Mouse (Mus musculus) B cell, adult 62 days (primary cell): Measurements from ENCODE around the gene Zfp882. TPM values are rescaled to one million over a fixed set of nuclear protein-coding genes. Genes with fewer than 3 reads are reported as not detected.

Experiments used
- total RNA-seq: library from RNA; stranded (reverse); gene quantifications from 4 replicates; pipeline ENCODE4 v1.2.4, GENCODE M21; 2023

Gene Zfp882
- total RNA-seq, result 7.6 to 11.5 TPM (median 10.1 TPM) in 4 replicates

GRCm38 (mm10) chr8:71908309-71909261 lies at the start of gene Zfp882, which contains the start of gene Zfp617:
TSS of gene Zfp882 (plus strand) at chr8:71908608.
TSS of gene Zfp617 (plus strand) at chr8:71908635.

GRCm38 (mm10) chr8:71881618-71882274 lies 26.7 kb upstream of the Zfp882 start, which contains the start of gene Zfp709:
TSS of gene Zfp709 (plus strand) at chr8:71882019.

GRCm38 (mm10) chr8:71950482-71951221 lies 42.2 kb downstream of the Zfp882 start, which contains the start of gene Zfp961:
TSS of gene Zfp961 (plus strand) at chr8:71951038.

Other genes with a start within 250 kb of the Zfp882 start
- gene Unc13a, start 236.9 kb upstream of the Zfp882 start, total RNA-seq, result 0.09 to 0.33 TPM (median 0.21 TPM) in 3 of 4 replicates, not detected in the other
- 76.1 to 85.3 TPM (median 78.2 TPM) in 4 replicates for gene Jak3, start 232.3 kb upstream of the Zfp882 start, total RNA-seq
- gene Insl3, start 219.4 kb upstream of the Zfp882 start, total RNA-seq, result 33.1 to 39.9 TPM (median 34.5 TPM) in 4 replicates
- 0.30 to 0.75 TPM (median 0.51 TPM) in 4 replicates for gene B3gnt3, start 206.8 kb upstream of the Zfp882 start, total RNA-seq
- 170 to 194 TPM (median 172 TPM) in 4 replicates for gene Fcho1, start 182.9 kb upstream of the Zfp882 start, total RNA-seq
- 9.1 to 12.8 TPM (median 10.5 TPM) in 4 replicates for gene Zfp709, start 26.6 kb upstream of the Zfp882 start, total RNA-seq
- gene Zfp617, start within 50 bp of the Zfp882 start, total RNA-seq, result 7.3 to 13.1 TPM (median 9.7 TPM) in 4 replicates
- gene Zfp961, start 42.4 kb downstream of the Zfp882 start, total RNA-seq, result 19.1 to 30.5 TPM (median 22.9 TPM) in 4 replicates
- gene Cyp4f18, start 101.0 kb downstream of the Zfp882 start, total RNA-seq, result 168 to 193 TPM (median 171 TPM) in 4 replicates
- gene Olfr372, start 132.6 kb downstream of the Zfp882 start, total RNA-seq, result not detected in 4 replicates
- 0.14 TPM in 1 of 4 replicates, not detected in the others for gene Olfr373, start 174.6 kb downstream of the Zfp882 start, total RNA-seq
- gene Olfr374, start 198.4 kb downstream of the Zfp882 start, total RNA-seq, result not detected in 4 replicates
- gene Tpm4, start 226.4 kb downstream of the Zfp882 start, total RNA-seq, result 223 to 253 TPM (median 239 TPM) in 4 replicates